Mouse (Mus musculus) hindbrain, postnatal 0 days (tissue): Measurements from ENCODE around the gene Rpp21. TPM values are rescaled to one million over a fixed set of nuclear protein-coding genes. Genes with fewer than 3 reads are reported as not detected.
A peak's percentile ranks its signal among the peaks of the same experiment; 100 is the strongest.
"Not testable (repeated sequence)": the region's sequence is repeated elsewhere in the genome, so short reads cannot be mapped to it uniquely, and the experiment has no call there.

Source experiments
- ATAC-seq: fragments of 200-750 bp; cut with Nextera tagmentation; 2 replicates; pipeline ENCODE4 v1.8.0; 2017; ENCODE audit warnings: mild to moderate bottlenecking, moderate TSS enrichment, moderate library complexity
- DNase-seq: peaks from one replicate; pipeline ENCODE4 v3.0.0-alpha.2; 2015; ENCODE audit warnings: low spot score
- H3K27ac ChIP-seq: fragments of 300-500 bp; sonication (generic); 2 replicates; pipeline ENCODE4 v1.5.1; 2014; ENCODE audit warnings: mild to moderate bottlenecking
- H3K27me3 ChIP-seq: fragments of 300-500 bp; sonication (generic); 2 replicates; pipeline ENCODE4 v1.6.1; 2014; ENCODE audit warnings: low read length, mixed read lengths; ENCODE audit not compliant: insufficient read depth
- H3K36me3 ChIP-seq: fragments of 300-500 bp; sonication (generic); 2 replicates; pipeline ENCODE4 v1.6.1; 2014; ENCODE audit warnings: low read length, mixed read lengths; ENCODE audit not compliant: insufficient read depth
- H3K4me1 ChIP-seq: fragments of 300-500 bp; sonication (generic); 2 replicates; pipeline ENCODE4 v1.6.1; 2014; ENCODE audit warnings: antibody characterized with exemption, low read length, mixed read lengths; ENCODE audit not compliant: insufficient read depth
- H3K4me2 ChIP-seq: fragments of 300-500 bp; sonication (generic); 2 replicates; pipeline ENCODE4 v1.6.1; 2014; ENCODE audit warnings: low read depth, mild to moderate bottlenecking, low read length, moderate library complexity, mixed read lengths
- H3K4me3 ChIP-seq: fragments of 300-500 bp; sonication (generic); 2 replicates; pipeline ENCODE4 v1.5.1; 2014; ENCODE audit warnings: low read length
- H3K9ac ChIP-seq: fragments of 300-500 bp; sonication (generic); replicated peaks from 2 replicates; pipeline ENCODE4 v1.6.1; 2014; ENCODE audit warnings: mild to moderate bottlenecking, low read length, moderate library complexity, mixed read lengths
- H3K9me3 ChIP-seq: fragments of 300-500 bp; sonication (generic); 2 replicates; pipeline ENCODE4 v1.6.1; 2016; ENCODE audit warnings: low read length, mixed read lengths
- CTCF ChIP-seq: IDR thresholded peaks from 2 replicates; pipeline ENCODE4 v1.5.1; 2016; ENCODE audit warnings: antibody characterized with exemption, control low read depth, low read depth
- WGBS: fragments of 180-500 bp; shearing (Covaris S2); extraction: QIAGEN DNeasy Blood & Tissue Kit; methylation state at CpG from one replicate; pipeline ENCODE4 v1.1.7; 2014; 5-methylcytosine and 5-hydroxymethylcytosine counted together
- polyA plus RNA-seq: library from polyadenylated mRNA; unstranded; fragments of >200 nt; fragmentation: Nextera tagmentation; extraction: Ambion mirVana; gene quantifications from 2 replicates; pipeline ENCODE4 v1.2.1, GENCODE M21; 2015
- total RNA-seq: library from RNA; depleted of rRNA; stranded (reverse); fragments of >200 nt; gene quantifications from 2 replicates; pipeline ENCODE4 v1.2.3, GENCODE M21; 2014

Gene Rpp21
- total and polyA plus RNA-seq, 2 experiments from 2014 or later, result 54.6 to 160 TPM

GRCm38 (mm10) chr17:36237321-36237921 lies 20.4 kb downstream of the Rpp21 start:
- DNase-seq (no peak), ATAC-seq (peak; percentile 53; the same call in 1 of the 2 replicates)
- Histone ChIP-seq H3K36me3 (no peaks in the 10 kb centered on the region), H3K27me3 (no peaks in the 10 kb centered on the region), H3K4me2 (peak overlapping the region; percentile 59), H3K9me3 (no peaks in the 10 kb centered on the region), H3K9ac (0 out of 2 replicates have a peak overlapping the region, but pooled peaks have one; percentile 30), H3K4me3 (peak overlapping the region; percentile 30), H3K27ac (no peak overlapping the region), H3K4me1 (no peaks in the 10 kb centered on the region)
- 3% methylated on average over 27 of the region's 27 CpGs for WGBS
- TF ChIP-seq CTCF, result no peak

- H3K9ac ChIP-seq, DNase-seq, H3K4me1 ChIP-seq, H3K36me3 ChIP-seq, H3K27ac ChIP-seq, H3K9me3 ChIP-seq, ATAC-seq, H3K4me3 ChIP-seq, H3K27me3 ChIP-seq, H3K4me2 ChIP-seq: not testable (repeated sequence)
- WGBS, result 39% methylated on average over 8 of the region's 9 CpGs
Observed at GRCm38 (mm10) chr17:36235300-36235699, 22.6 kb downstream of the Rpp21 start.

- no peak for TF ChIP-seq CTCF
- 81% methylated on average over 5 of the region's 5 CpGs for WGBS
Observed at GRCm38 (mm10) chr17:36233572-36233971, 24.3 kb downstream of the Rpp21 start.

GRCm38 (mm10) chr17:36231318-36231717 lies 26.6 kb downstream of the Rpp21 start:
- TF ChIP-seq CTCF, result peak; percentile 75
- Histone ChIP-seq H3K9me3 (no peaks in the 10 kb centered on the region), H3K27me3 (peaks cover 22% of the 10 kb centered on the region), H3K4me1 (no peaks in the 10 kb centered on the region), H3K4me3 (no peak overlapping the region), H3K9ac (no peak overlapping the region), H3K36me3 (no peaks in the 10 kb centered on the region), H3K4me2 (no peak overlapping the region), H3K27ac (no peak overlapping the region)
- peak; percentile 96 for DNase-seq
- WGBS, result 13% methylated on average over 36 of the region's 36 CpGs
- no peak for ATAC-seq

More at GRCm38 (mm10) chr17:36233572-36233971, 24.3 kb downstream of the Rpp21 start:
- H3K36me3 ChIP-seq, result no peaks in the 10 kb centered on the region
- no peaks in the 10 kb centered on the region for H3K9me3 ChIP-seq
- DNase-seq (no peak), ATAC-seq (no peak)
- no peak overlapping the region for H3K4me2 ChIP-seq
- H3K27me3 ChIP-seq, result peaks cover 11% of the 10 kb centered on the region; the same call in 1 of the 2 replicates
- no peak overlapping the region for H3K27ac ChIP-seq
- H3K9ac ChIP-seq, result no peak overlapping the region
- no peaks in the 10 kb centered on the region for H3K4me1 ChIP-seq
- no peak overlapping the region for H3K4me3 ChIP-seq

GRCm38 (mm10) chr17:36229046-36229445 lies 28.8 kb downstream of the Rpp21 start:
- ATAC-seq (no peak), DNase-seq (no peak)
- H3K4me1 ChIP-seq, result no peaks in the 10 kb centered on the region
- 11% methylated on average over 5 of the region's 5 CpGs for WGBS
- H3K27me3 ChIP-seq, result peaks cover 28% of the 10 kb centered on the region
- H3K4me3 ChIP-seq, result no peak overlapping the region
- H3K36me3 ChIP-seq, result no peaks in the 10 kb centered on the region
- no peak overlapping the region for H3K4me2 ChIP-seq
- H3K9ac ChIP-seq, result no peak overlapping the region
- no peak for TF ChIP-seq CTCF
- H3K27ac ChIP-seq, result no peak overlapping the region
- H3K9me3 ChIP-seq, result no peaks in the 10 kb centered on the region

GRCm38 (mm10) chr17:36226921-36227320 lies 30.9 kb downstream of the Rpp21 start:
- no peak for ATAC-seq
- 21% methylated on average over 8 of the region's 8 CpGs for WGBS
- Histone ChIP-seq H3K9ac (no peak overlapping the region), H3K36me3 (no peaks in the 10 kb centered on the region), H3K4me1 (no peaks in the 10 kb centered on the region), H3K4me2 (no peak overlapping the region), H3K27ac (no peak overlapping the region), H3K9me3 (no peaks in the 10 kb centered on the region), H3K27me3 (peaks cover 33% of the 10 kb centered on the region), H3K4me3 (no peak overlapping the region)
- DNase-seq, result no peak
- TF ChIP-seq CTCF, result peak; percentile 49

- Histone ChIP-seq H3K9me3 (no peaks in the 10 kb centered on the region), H3K9ac (no peak overlapping the region), H3K36me3 (no peaks in the 10 kb centered on the region), H3K4me3 (no peak overlapping the region), H3K27me3 (peaks cover 36% of the 10 kb centered on the region), H3K4me2 (0 out of 2 replicates have a peak overlapping the region, but pooled peaks have one; percentile 16), H3K27ac (no peak overlapping the region), H3K4me1 (no peaks in the 10 kb centered on the region)
- DNase-seq, result peak; percentile 22
- 6% methylated on average over 9 of the region's 9 CpGs for WGBS
- no peak for ATAC-seq
- no peak for TF ChIP-seq CTCF
Observed at GRCm38 (mm10) chr17:36225231-36225824, 32.5 kb downstream of the Rpp21 start.
